Mouse (Mus musculus): Measurements from ENCODE around the gene Unc13a. TPM values are rescaled to one million over a fixed set of nuclear protein-coding genes. Genes with fewer than 3 reads are reported as not detected.

Unc13a gene
- total and polyA plus RNA-seq, 2 experiments from 2014 or later, result 16.2 to 69.0 TPM

GRCm38 (mm10) chr8:71667256-71667655, 4.3 kb downstream of the Unc13a start:
- peaks cover 17% of the 10 kb centered on the region; the same call in 1 of the 2 replicates for H3K4me1 ChIP-seq (ENCODE audit: insufficient read depth, low read length)
- no peak for TF ChIP-seq CTCF (IDR thresholded peaks at IDR 0.05)
- DNase-seq (ENCODE audit: low spot score), result no peak
- 44% methylated on average over 5 of the region's 5 CpGs for WGBS
- peaks cover 25% of the 10 kb centered on the region for H3K36me3 ChIP-seq (ENCODE audit: insufficient read depth, low read length)
- no peak overlapping the region for H3K4me3 ChIP-seq (ENCODE audit: low read depth, low read length)
- no peak for ATAC-seq (ENCODE audit: low FRiP score)
- peak overlapping the region; percentile 44 for H3K9ac ChIP-seq (replicated peaks; ENCODE audit: low read length, poor library complexity, severe bottlenecking)
- H3K9me3 ChIP-seq (ENCODE audit: low read length), result no peaks in the 10 kb centered on the region
- no peak overlapping the region for H3K27ac ChIP-seq (ENCODE audit: low read depth, low read length)
- H3K4me2 ChIP-seq (ENCODE audit: low read depth, low read length, poor library complexity, severe bottlenecking), result no peak overlapping the region
- H3K27me3 ChIP-seq (ENCODE audit: insufficient read depth, low read length), result no peaks in the 10 kb centered on the region

- peaks cover 17% of the 10 kb centered on the region; the same call in 1 of the 2 replicates for H3K4me1 ChIP-seq (ENCODE audit: insufficient read depth, low read length)
- ATAC-seq (ENCODE audit: low FRiP score) (no peak), DNase-seq (ENCODE audit: low spot score) (no peak)
- H3K36me3 ChIP-seq (ENCODE audit: insufficient read depth, low read length), result peaks cover 29% of the 10 kb centered on the region
- no peak overlapping the region for H3K4me2 ChIP-seq (ENCODE audit: low read depth, low read length, poor library complexity, severe bottlenecking)
- WGBS, result 22% methylated on average over 1 of the region's 1 CpGs
- no peaks in the 10 kb centered on the region for H3K9me3 ChIP-seq (ENCODE audit: low read length)
- H3K27ac ChIP-seq (ENCODE audit: low read depth, low read length), result no peak overlapping the region
- H3K4me3 ChIP-seq (ENCODE audit: low read depth, low read length), result no peak overlapping the region
- no peaks in the 10 kb centered on the region for H3K27me3 ChIP-seq (ENCODE audit: insufficient read depth, low read length)
- peak overlapping the region; percentile 44; the same call in 1 of the 2 replicates for H3K9ac ChIP-seq (replicated peaks; ENCODE audit: low read length, poor library complexity, severe bottlenecking)
- no peak for TF ChIP-seq CTCF (IDR thresholded peaks at IDR 0.05)
Observed at GRCm38 (mm10) chr8:71666855-71667254, 4.7 kb downstream of the Unc13a start.

DNA sequence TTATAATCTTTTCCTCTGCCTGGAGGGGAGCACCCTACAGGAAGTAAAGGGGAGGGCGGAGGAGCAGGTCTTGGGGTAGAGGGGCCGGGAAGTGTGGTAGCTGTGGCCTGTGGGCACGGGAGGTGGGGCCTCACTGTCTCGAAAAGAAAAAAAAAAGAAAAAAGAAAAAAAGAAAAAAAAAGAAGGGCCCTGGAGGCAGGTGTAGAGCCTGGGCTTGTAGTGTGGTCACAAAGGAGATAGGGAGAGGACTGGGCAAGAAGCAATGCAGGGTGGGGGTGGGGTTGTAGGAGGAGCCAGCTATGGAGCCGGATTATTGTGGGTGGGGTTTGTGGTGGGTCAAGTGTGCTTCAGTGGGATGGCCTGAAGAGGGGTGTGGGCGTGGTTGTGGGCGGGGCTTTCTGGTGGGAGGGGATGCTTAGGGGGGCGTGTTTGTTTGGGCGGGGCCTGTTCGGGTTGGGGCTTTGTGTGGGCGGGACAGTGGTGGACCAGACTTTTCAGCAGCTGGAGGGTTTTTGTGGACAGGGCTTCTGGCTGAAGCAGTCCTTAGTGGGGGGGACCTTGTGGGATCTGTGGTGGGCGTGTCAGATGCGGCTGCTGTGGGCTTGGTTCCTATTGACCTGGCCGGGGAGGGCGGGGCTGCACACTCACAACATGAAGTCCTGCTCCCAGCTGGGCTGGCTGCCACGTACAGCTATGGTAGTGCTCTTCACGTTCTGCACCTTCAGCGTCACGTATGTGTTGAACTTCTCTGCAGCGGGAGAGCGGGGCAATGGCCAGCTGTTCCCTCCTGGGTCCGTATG, 6.0 kb downstream of the Unc13a start:
- DNase-seq (ENCODE audit: low spot score) (peak; percentile 40), ATAC-seq (ENCODE audit: low FRiP score) (no peak)
- peaks cover 17% of the 10 kb centered on the region; the same call in 1 of the 2 replicates for H3K4me1 ChIP-seq (ENCODE audit: insufficient read depth, low read length)
- H3K27me3 ChIP-seq (ENCODE audit: insufficient read depth, low read length), result no peaks in the 10 kb centered on the region
- H3K27ac ChIP-seq (ENCODE audit: low read depth, low read length), result no peak overlapping the region
- H3K4me2 ChIP-seq (ENCODE audit: low read depth, low read length, poor library complexity, severe bottlenecking), result peak overlapping the region; percentile 9; the same call in 1 of the 2 replicates
- WGBS, result 10% methylated on average over 20 of the region's 22 CpGs
- no peak for TF ChIP-seq CTCF (IDR thresholded peaks at IDR 0.05)
- H3K9me3 ChIP-seq (ENCODE audit: low read length), result no peaks in the 10 kb centered on the region
- no peak overlapping the region for H3K9ac ChIP-seq (replicated peaks; ENCODE audit: low read length, poor library complexity, severe bottlenecking)
- H3K4me3 ChIP-seq (ENCODE audit: low read depth, low read length), result no peak overlapping the region
- peaks cover 33% of the 10 kb centered on the region for H3K36me3 ChIP-seq (ENCODE audit: insufficient read depth, low read length)

GRCm38 (mm10) chr8:71660325-71661120, 11.0 kb downstream of the Unc13a start:
- Histone ChIP-seq H3K27ac (ENCODE audit: low read depth, low read length) (no peak overlapping the region), H3K4me3 (ENCODE audit: low read depth, low read length) (no peak overlapping the region), H3K4me1 (ENCODE audit: insufficient read depth, low read length) (no peaks in the 10 kb centered on the region), H3K27me3 (ENCODE audit: insufficient read depth, low read length) (no peaks in the 10 kb centered on the region; the same call in 1 of the 2 replicates), H3K4me2 (ENCODE audit: low read depth, low read length, poor library complexity, severe bottlenecking) (no peak overlapping the region), H3K9me3 (ENCODE audit: low read length) (no peaks in the 10 kb centered on the region), H3K36me3 (ENCODE audit: insufficient read depth, low read length) (peaks cover 56% of the 10 kb centered on the region), H3K9ac (replicated peaks; ENCODE audit: low read length, poor library complexity, severe bottlenecking) (no peak overlapping the region)
- 10% methylated on average over 36 of the region's 36 CpGs for WGBS
- peak; percentile 95 for TF ChIP-seq CTCF (IDR thresholded peaks at IDR 0.05)
- DNase-seq (ENCODE audit: low spot score) (peak; percentile 92), ATAC-seq (ENCODE audit: low FRiP score) (peak; percentile 34)

DNA sequence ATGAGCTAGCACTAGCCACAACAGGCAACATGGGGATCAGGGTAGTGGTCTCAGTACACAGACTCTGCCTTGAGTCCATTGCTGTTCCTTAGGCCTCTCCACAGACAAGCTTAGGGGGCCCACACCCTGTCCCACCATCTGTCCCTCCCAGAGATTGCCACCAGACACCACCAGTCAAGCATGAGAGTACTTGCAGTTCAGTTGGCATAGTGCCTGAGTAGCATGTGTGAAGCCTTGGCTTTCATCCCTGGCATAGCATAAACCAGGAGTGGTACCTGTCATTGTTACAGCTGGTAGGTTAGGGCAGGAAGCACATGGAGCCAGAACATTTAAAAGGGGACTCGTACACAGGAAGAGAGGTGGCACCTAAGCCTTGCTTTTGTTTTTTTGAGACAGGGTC, 11.8 kb downstream of the Unc13a start:
- WGBS, result 66% methylated on average over 1 of the region's 1 CpGs
- DNase-seq (ENCODE audit: low spot score) (peak; percentile 83), ATAC-seq (ENCODE audit: low FRiP score) (no peak; the same call in 1 of the 2 replicates)
- no peak for TF ChIP-seq CTCF (IDR thresholded peaks at IDR 0.05)
- H3K27ac ChIP-seq (ENCODE audit: low read depth, low read length), result no peak overlapping the region
- no peak overlapping the region for H3K9ac ChIP-seq (replicated peaks; ENCODE audit: low read length, poor library complexity, severe bottlenecking)
- H3K4me2 ChIP-seq (ENCODE audit: low read depth, low read length, poor library complexity, severe bottlenecking), result no peak overlapping the region
- peaks cover 57% of the 10 kb centered on the region for H3K36me3 ChIP-seq (ENCODE audit: insufficient read depth, low read length)
- no peaks in the 10 kb centered on the region for H3K9me3 ChIP-seq (ENCODE audit: low read length)
- H3K4me1 ChIP-seq (ENCODE audit: insufficient read depth, low read length), result no peaks in the 10 kb centered on the region
- peaks cover 2% of the 10 kb centered on the region; the same call in 1 of the 2 replicates for H3K27me3 ChIP-seq (ENCODE audit: insufficient read depth, low read length)
- no peak overlapping the region for H3K4me3 ChIP-seq (ENCODE audit: low read depth, low read length)
